Mouse (Mus musculus) retina, embryonic 14.5 days (tissue): ENCODE data around the gene Tnik.

ENCODE experiments used
- DNase-seq: peaks from one replicate; pipeline ENCODE4 v3.0.0-alpha.2; 2015; ENCODE audit warnings: low spot score

Gene Tnik

DNA sequence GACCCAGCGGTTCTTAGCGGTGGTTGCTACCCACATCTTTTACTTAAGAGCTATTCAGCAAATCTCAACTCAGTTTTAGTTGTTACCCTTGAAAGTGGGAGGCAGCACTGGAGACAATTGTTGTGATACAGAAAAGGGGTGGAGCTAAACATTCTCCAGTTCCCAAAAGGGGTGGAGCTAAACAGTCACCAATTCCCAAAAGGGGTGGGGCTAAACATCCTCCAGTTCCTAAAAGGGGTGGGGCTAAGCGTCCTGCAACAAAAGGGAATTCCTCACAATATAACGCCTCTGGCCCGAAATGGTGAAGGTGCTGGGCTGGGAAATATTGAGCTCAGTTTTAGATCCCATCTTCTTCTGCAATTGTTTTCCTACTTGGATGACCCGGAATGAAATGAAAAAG, 363.8 kb downstream of the Tnik start:
- DNase-seq = no peak

DNA sequence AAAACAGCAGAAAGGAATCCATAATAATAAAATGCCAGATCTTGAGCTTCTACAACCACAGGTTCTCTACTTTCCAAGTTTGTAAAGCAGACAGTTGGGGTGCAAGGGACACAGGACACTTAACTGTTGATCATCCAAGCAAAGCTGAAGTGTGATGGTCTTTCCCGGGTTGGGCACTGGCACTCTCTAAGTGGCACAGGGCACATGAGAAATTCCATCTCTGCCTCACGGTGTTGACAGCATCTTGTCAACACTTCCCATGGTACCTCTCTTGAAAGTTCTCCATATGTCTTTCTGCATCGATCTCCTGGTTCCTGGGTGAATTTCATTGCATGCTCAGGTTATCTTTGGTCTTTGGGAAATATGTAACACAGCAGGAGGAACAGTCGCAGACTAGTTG, 373.8 kb downstream of the Tnik start:
- no peak for DNase-seq

DNA sequence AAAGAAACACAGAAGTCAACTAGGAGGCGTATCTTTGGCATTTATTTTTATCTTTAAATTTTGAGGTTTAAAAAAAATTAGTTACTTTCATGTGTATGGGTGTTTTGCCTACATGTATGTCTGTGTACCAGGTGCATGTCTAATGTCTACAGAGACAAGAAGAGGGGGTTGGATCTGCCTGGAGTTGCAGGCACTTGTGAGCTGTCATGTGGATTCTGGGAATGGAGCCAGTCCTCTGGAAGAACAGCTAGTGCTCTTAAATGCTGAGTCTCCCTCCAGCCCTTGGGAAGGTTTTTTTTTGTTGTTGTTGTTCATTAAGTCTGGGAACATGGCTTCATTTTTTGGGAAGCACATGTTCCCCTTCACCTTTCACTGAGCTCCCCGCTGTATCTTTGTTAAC, 375.9 kb downstream of the Tnik start:
- no peak for DNase-seq

GRCm38 (mm10) chr3:28643252-28643947, 380.4 kb downstream of the Tnik start:
- DNase-seq = no peak

DNA sequence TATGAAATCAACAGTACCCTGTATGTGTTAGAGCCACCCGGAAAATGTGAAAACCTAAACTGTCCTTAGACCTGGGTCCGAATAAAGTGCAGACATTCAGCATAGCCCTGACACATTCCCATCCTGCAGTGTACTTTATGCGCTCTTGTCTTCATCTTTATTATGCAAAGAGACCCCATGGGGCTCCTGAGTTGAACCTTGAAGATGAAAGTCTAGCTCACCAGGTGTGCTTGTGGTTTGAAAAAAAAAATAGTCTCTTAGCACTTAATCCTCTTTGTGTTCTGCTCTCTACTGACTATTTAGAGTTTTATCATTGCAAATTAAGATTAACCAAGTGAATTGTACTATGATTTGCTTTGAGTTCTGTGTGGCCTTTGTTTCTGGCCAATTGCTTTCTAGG, 389.6 kb downstream of the Tnik start:
- DNase-seq = no peak

- no peak for DNase-seq
These were observed 390.0 kb downstream of the Tnik start for GRCm38 (mm10) chr3:28653043-28653442.

DNA sequence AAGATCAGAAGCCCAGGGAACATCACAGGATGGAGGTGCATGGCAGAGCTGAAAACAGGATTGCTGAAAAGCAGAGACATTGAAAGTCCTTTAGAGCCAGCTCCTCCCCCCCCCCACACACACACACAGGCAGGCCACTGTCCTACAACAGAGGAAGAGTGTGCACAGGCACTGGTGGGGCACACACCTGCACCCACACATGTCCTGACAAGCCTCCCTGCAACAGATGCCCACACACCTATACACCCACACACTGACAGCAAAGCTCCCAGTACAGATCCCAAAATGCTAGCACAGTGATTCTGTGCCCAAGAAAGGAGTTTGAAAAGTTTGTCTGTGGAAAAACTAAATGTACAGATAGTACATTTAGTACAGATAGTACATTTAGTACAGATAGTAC, 391.7 kb downstream of the Tnik start:
- no peak for DNase-seq

DNA sequence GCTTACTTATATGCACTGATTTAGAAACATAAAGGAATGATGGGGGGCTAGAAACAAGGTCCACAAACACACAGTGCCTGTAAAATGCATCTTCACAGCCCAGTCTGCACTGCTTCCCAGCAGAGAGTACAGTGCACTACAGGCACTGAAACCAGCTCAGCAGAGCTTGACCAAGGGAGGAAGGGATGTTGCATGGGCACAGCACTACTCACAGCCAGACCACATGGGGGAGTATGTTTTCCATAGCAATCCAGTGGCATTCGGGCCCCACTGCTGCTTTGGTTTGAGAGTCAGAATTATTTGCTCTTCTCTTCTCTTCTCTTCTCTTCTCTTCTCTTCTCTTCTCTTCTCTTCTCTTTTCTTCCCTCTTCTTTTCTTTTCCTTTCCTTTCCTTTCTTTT, 395.3 kb downstream of the Tnik start:
- DNase-seq = no peak

GRCm38 (mm10) chr3:28680851-28681250, 417.8 kb downstream of the Tnik start:
- DNase-seq = no peak

- DNase-seq = peak; percentile 33
These were observed 418.9 kb downstream of the Tnik start for GRCm38 (mm10) chr3:28681866-28682265.

DNA sequence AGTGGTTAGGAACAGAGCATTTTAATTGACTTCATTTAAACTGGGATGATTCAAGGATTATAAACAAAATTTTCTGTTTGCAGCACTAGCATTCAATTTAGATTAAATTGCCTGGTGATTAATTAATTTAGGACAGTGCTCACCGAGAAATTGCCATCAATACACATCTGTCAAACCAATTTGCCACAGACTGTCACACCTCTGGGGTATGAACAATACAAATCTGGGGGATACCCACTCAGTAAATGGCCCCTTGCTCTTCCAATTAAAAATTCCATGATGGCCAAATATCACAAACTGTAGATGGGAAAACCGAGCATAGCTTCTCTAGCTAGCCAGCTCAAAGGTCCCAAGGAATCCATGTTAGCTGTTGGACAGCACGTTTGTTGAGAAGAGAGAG, 419.4 kb downstream of the Tnik start:
- peak; percentile 57 for DNase-seq

GRCm38 (mm10) chr3:28685510-28685909, 422.5 kb downstream of the Tnik start:
- no peak for DNase-seq

GRCm38 (mm10) chr3:28694811-28695210, 431.8 kb downstream of the Tnik start:
- DNase-seq = no peak

- DNase-seq = no peak
These were observed 432.6 kb downstream of the Tnik start for GRCm38 (mm10) chr3:28695608-28696007.

GRCm38 (mm10) chr3:28696162-28696561, 433.1 kb downstream of the Tnik start:
- no peak for DNase-seq

DNA sequence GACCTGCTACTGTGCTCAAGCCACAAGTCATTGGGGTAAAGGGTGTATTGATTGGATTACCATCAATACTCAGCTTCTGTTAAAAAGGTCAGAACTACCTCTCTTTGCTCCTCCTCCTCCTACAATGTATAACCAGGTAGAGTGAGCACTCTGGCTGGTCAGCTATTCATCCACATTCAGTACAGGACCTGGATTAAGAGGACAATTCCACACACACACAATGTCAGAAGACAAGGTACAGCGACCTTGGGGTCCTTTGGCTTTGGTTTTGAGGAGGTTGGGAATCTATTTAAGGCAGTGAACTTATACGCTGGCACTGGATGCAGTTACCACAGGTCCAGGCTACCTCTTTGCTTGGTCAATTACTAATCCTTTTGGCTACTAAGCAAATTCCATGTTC, 434.8 kb downstream of the Tnik start, which contains the start of gene Slc2a2:
Gene Slc2a2, plus strand, starts transcription at position 107 of the 400 bp plus-strand sequence.
- DNase-seq = no peak

DNA sequence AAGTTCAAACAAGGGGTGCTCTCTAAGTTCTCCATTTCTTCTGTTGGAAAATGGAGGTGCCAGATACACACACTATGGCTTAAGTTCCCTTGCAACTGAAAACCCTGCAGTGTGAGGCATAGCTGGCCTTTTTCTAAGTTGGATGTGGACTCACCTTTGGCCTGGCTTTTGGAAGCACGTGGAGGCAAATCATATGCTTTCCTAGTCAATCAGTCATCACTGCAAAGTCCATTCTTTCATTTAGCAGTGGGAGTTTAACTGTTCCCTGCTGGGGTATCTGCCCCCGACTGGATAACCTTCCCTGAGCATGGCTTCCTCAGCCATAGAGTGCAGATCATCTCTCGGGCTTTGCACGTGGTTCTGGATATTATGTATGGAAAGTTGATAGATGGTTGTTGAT, 436.6 kb downstream of the Tnik start:
- DNase-seq = no peak

- no peak for DNase-seq
These were observed 442.6 kb downstream of the Tnik start for GRCm38 (mm10) chr3:28705522-28706137.

DNA sequence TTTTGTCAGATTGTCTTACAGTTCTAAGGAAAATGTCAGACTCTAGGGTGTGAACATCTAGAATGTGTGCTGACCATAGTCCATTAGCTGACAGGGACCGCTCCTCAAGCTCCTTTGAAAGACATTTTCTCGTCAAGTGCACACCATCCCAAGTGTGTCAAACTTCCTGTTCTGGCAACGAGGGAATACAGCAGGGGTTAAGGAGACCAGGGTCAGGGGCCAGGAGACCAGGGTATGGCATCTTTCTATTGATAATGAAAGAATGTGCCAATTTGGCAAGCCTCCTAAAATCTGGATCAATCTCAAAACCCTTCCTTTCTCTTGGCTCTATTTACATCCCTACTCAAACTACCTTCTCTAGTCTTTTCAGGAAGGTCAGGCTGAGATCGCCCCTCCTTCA, 443.7 kb downstream of the Tnik start:
- DNase-seq = no peak

DNA sequence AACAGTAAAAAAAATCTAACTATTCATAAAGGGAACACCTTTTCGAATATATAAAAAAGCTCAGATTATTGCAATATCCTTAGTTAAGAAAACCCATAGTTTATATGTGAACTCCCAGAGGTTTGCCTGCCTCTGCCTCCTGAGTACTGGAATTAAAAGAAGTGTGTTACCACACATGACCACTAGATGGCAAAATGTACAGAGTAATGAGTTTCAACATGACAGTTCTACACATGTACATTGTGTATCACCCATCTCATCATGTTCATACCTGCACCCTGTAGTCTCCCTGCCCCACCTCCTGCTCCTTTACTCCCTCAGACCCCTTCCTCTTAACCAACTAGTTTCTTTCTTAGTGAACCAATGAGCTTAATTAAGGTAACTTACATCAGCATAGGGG, 446.7 kb downstream of the Tnik start:
- peak; percentile 40 for DNase-seq

- no peak for DNase-seq
These were observed 451.1 kb downstream of the Tnik start for GRCm38 (mm10) chr3:28713913-28714698.

DNA sequence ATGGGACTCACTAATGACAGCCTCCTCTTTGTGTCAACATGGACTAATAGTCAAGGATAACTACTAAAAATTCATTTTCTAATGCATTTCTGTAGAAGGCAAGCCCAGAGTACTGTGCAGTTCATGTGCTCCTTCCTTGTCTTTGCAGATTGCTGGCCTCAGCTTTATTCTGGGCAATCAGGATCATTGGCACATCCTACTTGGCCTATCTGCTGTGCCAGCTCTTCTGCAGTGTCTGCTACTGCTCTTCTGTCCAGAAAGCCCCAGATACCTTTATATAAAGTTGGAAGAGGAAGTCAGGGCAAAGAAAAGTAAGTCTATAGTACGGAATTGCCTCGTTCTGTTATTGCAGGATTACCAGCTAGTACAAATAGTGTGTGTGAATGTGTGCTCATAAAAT, 455.5 kb downstream of the Tnik start:
- no peak for DNase-seq

DNA sequence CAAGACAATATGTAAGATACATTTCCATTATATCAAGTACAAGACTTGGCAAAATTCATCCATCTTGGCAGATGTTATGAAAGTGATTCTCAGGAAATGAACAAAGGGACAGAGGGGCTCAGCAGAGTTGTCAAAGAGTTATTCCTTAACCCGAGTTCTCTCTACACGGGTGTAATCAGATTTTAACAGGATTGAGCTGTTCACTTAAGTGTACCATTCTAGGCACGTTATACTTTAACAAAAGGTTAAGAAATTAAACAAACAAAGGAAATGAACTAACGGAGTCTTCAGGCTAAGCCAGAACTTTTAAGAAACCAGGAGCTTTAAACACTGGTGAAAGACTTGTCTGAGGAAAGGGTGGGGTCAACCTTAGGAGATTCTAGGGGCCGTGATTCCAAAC, 458.2 kb downstream of the Tnik start:
- DNase-seq = no peak
